Mouse (Mus musculus): ENCODE data around the gene St6galnac5. TPM values are rescaled to one million over a fixed set of nuclear protein-coding genes. Genes with fewer than 3 reads are reported as not detected.
A peak's percentile ranks its signal among the peaks of the same experiment; 100 is the strongest.

The St6galnac5 gene
- 0.09 and 0.49 TPM in 2 replicates for polyA plus RNA-seq (2015; fragmentation: Nextera tagmentation; extraction: Ambion mirVana)

DNA sequence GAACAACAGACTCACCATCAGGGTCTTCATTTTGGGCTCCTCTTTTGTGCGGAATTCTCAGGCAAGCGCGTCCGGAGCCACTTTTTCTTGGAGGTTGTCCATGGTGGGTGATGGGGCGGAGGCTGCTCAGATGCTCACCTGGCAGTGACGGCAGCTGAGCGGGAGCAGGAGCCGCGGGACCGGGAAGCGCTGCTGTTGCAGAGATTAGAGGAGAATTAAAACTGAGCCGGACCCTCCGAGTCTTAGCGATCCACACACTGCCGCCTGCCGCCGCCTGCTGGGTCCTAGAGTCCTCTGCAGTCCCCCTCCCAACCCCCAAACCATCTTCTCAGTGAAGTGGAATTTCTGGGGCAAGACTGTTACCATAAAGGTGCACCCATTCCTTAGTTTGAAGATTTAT is at the start of gene St6galnac5:
Gene St6galnac5 (minus strand): TSS at position 259 of the 400 bp plus-strand sequence.
- WGBS: 0% methylated on average over 17 of the region's 17 CpGs
- Histone ChIP-seq H3K9me3 (replicated peaks) (no peaks in the 10 kb centered on the region), H3K4me1 (replicated peaks) (peaks cover 17% of the 10 kb centered on the region), H3K9ac (no peak within 1 kb of the TSS; the same call in 1 of the 2 replicates), H3K27me3 (peaks cover 46% of the 10 kb centered on the region), H3K4me2 (peak within 1 kb of the TSS; percentile 78), H3K27ac (no peak within 1 kb of the TSS), H3K4me3 (peak within 1 kb of the TSS; percentile 39), H3K36me3 (no peaks in the 10 kb centered on the region)
- no peak for ATAC-seq (replicated peaks; ENCODE audit: insufficient number of reproducible peaks, insufficient read depth, low FRiP score, low read depth)

DNA sequence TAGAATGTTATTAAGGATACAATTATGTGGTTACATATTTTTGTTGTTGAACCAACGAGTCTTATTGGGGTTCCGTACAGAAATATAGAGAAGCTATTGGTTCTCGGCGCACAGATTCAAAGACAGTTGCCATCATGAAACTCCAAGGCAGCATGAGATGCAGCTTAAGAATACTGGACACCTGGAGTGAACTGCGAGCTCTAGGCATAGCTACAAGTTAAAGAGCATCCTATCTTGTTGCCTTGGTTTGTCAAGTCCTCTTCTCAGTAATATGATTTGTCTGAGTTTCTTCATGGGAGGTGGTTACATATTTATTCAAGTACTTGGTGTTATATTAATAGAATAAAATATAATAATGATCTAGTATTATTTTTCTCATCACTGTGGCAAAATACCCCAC is 48.7 kb upstream of the St6galnac5 start:
- no peak for ATAC-seq (replicated peaks; ENCODE audit: insufficient number of reproducible peaks, insufficient read depth, low FRiP score, low read depth)
- Histone ChIP-seq H3K27me3 (no peaks in the 10 kb centered on the region), H3K36me3 (no peaks in the 10 kb centered on the region), H3K9ac (no peak overlapping the region), H3K4me2 (no peak overlapping the region), H3K4me1 (replicated peaks) (no peaks in the 10 kb centered on the region), H3K27ac (no peak overlapping the region), H3K9me3 (replicated peaks) (no peaks in the 10 kb centered on the region), H3K4me3 (no peak overlapping the region)
- 90% methylated on average over 5 of the region's 5 CpGs for WGBS

DNA sequence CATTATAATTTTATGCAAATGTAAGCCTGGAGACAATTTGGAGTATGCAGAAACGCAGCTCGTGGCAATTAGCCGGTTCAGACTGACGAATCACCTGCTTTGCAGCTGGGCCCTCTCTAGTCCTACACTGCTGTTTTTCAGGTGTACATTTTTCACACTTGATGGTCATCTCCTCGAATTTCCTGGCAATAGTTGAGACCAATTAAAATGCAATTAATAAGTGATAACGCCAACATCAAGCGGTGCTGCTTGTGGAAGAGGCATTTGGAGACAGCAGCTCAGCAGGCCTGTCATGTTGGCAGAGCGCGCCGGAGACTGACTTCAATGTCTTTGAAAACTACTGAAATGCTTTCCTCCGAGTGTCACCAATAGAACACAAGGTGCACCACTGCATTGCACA is 42.0 kb upstream of the St6galnac5 start:
- Histone ChIP-seq H3K4me2 (no peak overlapping the region), H3K27me3 (no peaks in the 10 kb centered on the region), H3K27ac (no peak overlapping the region), H3K9ac (no peak overlapping the region), H3K4me1 (replicated peaks) (no peaks in the 10 kb centered on the region), H3K4me3 (no peak overlapping the region), H3K9me3 (replicated peaks) (no peaks in the 10 kb centered on the region), H3K36me3 (no peaks in the 10 kb centered on the region)
- 88% methylated on average over 11 of the region's 11 CpGs for whole genome bisulfite sequencing
- no peak for ATAC-seq (replicated peaks; ENCODE audit: insufficient number of reproducible peaks, insufficient read depth, low FRiP score, low read depth)

DNA sequence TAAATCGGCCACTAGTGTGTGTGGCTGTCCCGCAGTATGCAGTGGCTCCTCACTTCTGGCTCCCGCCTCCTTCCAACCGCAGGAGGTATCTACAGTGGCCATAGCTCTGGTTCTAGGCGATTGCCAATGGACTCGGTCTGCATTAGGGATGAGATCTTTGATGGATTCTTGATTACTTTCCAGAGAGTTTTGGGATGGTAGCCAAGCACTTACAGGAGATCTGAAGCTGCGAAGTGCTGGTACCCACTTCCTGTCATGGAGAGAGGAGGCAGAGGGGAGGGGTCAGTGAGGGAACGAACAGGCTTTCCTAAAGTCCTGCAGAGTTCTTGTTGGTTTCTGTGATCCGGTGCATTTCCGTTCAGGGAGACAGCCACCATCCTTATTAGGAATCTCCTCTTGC is 36.0 kb upstream of the St6galnac5 start:
- WGBS: 58% methylated on average over 10 of the region's 10 CpGs
- Histone ChIP-seq H3K4me1 (replicated peaks) (no peaks in the 10 kb centered on the region), H3K4me2 (no peak overlapping the region), H3K9me3 (replicated peaks) (no peaks in the 10 kb centered on the region), H3K27me3 (no peaks in the 10 kb centered on the region), H3K27ac (no peak overlapping the region), H3K9ac (no peak overlapping the region), H3K4me3 (no peak overlapping the region), H3K36me3 (no peaks in the 10 kb centered on the region)
- no peak for ATAC-seq (replicated peaks; ENCODE audit: insufficient number of reproducible peaks, insufficient read depth, low FRiP score, low read depth)

DNA sequence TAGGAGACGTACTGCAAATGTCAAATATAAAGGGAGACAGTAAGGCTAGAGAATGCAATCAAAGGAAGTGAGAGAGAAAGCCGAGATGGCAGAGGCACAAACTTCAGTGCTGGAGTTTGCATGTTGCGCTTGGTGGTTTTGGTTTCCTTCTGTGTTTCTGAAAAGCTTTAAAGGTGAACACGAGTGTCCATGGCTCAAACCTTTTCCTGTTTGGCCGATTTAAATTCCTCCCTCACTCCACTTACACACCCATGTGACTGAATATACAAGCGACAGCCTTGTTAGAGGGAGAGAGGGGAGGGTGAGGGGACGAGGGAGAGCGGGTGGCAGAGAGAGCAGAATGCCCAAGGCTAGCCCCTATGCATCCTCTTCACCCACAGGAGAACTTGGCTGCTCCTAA is 34.3 kb upstream of the St6galnac5 start:
- Histone ChIP-seq H3K27ac (no peak overlapping the region), H3K36me3 (no peaks in the 10 kb centered on the region), H3K4me3 (no peak overlapping the region), H3K27me3 (no peaks in the 10 kb centered on the region), H3K4me1 (replicated peaks) (no peaks in the 10 kb centered on the region), H3K9me3 (replicated peaks) (no peaks in the 10 kb centered on the region), H3K4me2 (no peak overlapping the region), H3K9ac (no peak overlapping the region)
- no peak for ATAC-seq (replicated peaks; ENCODE audit: insufficient number of reproducible peaks, insufficient read depth, low FRiP score, low read depth)
- WGBS: 54% methylated on average over 8 of the region's 8 CpGs

DNA sequence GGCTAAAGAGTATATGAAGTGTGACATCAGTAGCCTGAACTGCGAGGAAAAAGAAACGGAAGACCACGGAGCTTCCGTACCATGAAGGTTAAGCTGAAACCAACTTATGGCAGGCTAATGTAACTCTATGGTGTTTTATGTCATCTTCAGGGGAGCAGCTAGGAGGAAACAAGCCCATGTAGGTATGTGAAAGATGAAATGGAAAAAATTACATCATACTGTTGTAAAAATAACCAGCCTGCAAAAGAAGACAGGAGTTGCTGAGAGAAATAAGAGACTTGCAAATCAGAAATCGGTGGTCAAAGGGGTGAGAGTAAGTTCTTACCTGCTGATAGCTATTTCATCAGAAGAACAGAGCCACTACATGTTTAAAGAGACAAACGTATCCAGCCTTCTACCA is 24.8 kb upstream of the St6galnac5 start:
- H3K27ac ChIP-seq: no peak overlapping the region
- no peaks in the 10 kb centered on the region for H3K36me3 ChIP-seq
- H3K9me3 ChIP-seq (replicated peaks): no peaks in the 10 kb centered on the region
- no peak overlapping the region for H3K4me2 ChIP-seq
- H3K4me3 ChIP-seq: no peak overlapping the region
- no peaks in the 10 kb centered on the region for H3K4me1 ChIP-seq (replicated peaks)
- H3K9ac ChIP-seq: no peak overlapping the region
- H3K27me3 ChIP-seq: no peaks in the 10 kb centered on the region
- WGBS: 76% methylated on average over 6 of the region's 6 CpGs
- ATAC-seq (replicated peaks; ENCODE audit: insufficient number of reproducible peaks, insufficient read depth, low FRiP score, low read depth): no peak

DNA sequence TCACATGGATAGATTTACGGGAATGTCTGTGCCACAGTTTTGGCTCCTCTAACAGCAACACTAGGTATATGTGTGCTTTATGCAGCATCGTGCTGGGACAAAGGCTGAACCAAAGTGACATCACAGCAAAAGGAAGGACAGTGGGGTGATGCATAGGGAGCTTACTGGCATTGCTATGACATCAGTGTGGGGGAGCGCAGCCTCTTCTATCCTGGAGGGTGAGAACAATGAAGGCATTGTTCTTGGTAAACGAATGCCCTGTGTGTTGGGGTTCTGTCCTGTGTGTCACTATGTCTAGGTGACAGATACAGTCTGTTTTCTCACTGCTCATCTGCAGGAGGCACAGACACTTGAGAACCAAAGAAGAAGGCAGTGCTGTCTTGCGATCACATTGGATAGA is 16.9 kb upstream of the St6galnac5 start:
- WGBS: 78% methylated on average over 5 of the region's 5 CpGs
- no peaks in the 10 kb centered on the region for H3K9me3 ChIP-seq (replicated peaks)
- ATAC-seq (replicated peaks; ENCODE audit: insufficient number of reproducible peaks, insufficient read depth, low FRiP score, low read depth): no peak
- no peaks in the 10 kb centered on the region for H3K36me3 ChIP-seq
- no peak overlapping the region for H3K9ac ChIP-seq
- H3K4me1 ChIP-seq (replicated peaks): no peaks in the 10 kb centered on the region
- H3K27ac ChIP-seq: no peak overlapping the region
- no peaks in the 10 kb centered on the region for H3K27me3 ChIP-seq
- no peak overlapping the region for H3K4me3 ChIP-seq
- H3K4me2 ChIP-seq: no peak overlapping the region

DNA sequence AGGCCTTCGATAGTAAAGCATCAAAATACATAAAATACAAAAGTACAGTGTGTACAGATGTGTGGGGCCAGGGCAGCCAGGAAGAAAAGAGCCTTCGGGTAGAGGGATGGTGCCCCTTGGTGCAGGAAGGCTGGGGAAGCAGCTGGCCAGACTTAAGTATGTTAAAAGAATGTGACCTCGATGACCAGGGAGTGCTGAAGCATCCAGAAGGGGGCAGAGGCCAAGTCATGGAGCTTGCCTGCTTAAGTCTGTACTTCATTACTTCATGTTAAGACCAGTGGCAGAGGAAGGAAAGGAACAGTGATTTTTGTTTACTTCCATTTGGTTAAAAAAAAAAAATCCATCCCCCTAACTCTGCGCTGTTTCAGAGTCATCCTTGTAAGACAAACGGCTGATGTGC is 16.1 kb upstream of the St6galnac5 start:
- H3K4me2 ChIP-seq: no peak overlapping the region
- no peaks in the 10 kb centered on the region for H3K27me3 ChIP-seq
- WGBS: 42% methylated on average over 5 of the region's 5 CpGs
- H3K36me3 ChIP-seq: no peaks in the 10 kb centered on the region
- no peak overlapping the region for H3K4me3 ChIP-seq
- no peaks in the 10 kb centered on the region for H3K9me3 ChIP-seq (replicated peaks)
- H3K27ac ChIP-seq: no peak overlapping the region
- no peak for ATAC-seq (replicated peaks; ENCODE audit: insufficient number of reproducible peaks, insufficient read depth, low FRiP score, low read depth)
- H3K4me1 ChIP-seq (replicated peaks): no peaks in the 10 kb centered on the region
- no peak overlapping the region for H3K9ac ChIP-seq

DNA sequence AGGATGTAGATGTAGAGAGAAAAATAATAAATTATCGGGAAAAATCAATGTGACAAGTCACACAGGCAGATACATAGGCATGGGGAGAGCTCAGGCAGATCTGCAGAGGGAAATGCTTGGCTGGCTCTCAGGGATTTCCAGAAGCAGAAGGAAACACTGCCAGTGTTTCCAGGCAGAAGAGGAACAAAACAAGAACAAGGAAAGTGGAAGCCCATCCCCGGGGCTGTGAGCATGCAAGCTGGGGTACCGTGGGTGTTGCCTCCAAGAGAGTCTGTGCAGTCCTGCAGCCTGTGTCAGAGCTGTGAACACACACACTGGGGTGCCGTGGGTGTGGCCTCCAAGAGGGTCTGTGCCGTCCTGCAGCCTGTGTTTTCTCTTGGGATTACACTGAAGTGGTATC is 11.6 kb upstream of the St6galnac5 start:
- Histone ChIP-seq H3K36me3 (no peaks in the 10 kb centered on the region), H3K9me3 (replicated peaks) (no peaks in the 10 kb centered on the region), H3K9ac (no peak overlapping the region), H3K4me1 (replicated peaks) (no peaks in the 10 kb centered on the region), H3K27ac (no peak overlapping the region), H3K27me3 (no peaks in the 10 kb centered on the region), H3K4me3 (no peak overlapping the region), H3K4me2 (no peak overlapping the region)
- ATAC-seq (replicated peaks; ENCODE audit: insufficient number of reproducible peaks, insufficient read depth, low FRiP score, low read depth): no peak
- WGBS: 53% methylated on average over 5 of the region's 5 CpGs

DNA sequence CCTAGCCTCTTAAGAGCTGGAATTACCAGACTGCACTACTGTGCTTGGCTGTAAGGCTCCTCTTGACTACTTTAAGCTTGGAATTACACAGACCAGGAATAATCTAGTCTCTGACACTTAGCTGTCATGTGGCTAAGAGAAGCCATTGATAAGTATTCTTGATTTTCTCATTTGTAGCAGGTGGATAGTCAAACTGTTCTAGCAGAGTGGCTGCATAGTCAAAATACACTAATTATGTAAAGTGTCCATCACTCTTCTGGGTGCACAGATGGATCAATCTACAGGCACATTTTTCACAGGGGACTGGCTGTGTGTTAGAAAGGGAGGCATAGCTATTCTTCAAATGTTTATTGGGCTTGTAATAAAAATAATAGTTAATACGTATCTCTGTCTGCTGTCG is 8.7 kb upstream of the St6galnac5 start:
- Histone ChIP-seq H3K27ac (no peak overlapping the region), H3K9me3 (replicated peaks) (no peaks in the 10 kb centered on the region), H3K4me1 (replicated peaks) (no peaks in the 10 kb centered on the region), H3K9ac (no peak overlapping the region), H3K4me2 (no peak overlapping the region), H3K36me3 (no peaks in the 10 kb centered on the region), H3K4me3 (no peak overlapping the region), H3K27me3 (no peaks in the 10 kb centered on the region)
- ATAC-seq (replicated peaks; ENCODE audit: insufficient number of reproducible peaks, insufficient read depth, low FRiP score, low read depth): no peak
- WGBS: 71% methylated on average over 2 of the region's 2 CpGs

DNA sequence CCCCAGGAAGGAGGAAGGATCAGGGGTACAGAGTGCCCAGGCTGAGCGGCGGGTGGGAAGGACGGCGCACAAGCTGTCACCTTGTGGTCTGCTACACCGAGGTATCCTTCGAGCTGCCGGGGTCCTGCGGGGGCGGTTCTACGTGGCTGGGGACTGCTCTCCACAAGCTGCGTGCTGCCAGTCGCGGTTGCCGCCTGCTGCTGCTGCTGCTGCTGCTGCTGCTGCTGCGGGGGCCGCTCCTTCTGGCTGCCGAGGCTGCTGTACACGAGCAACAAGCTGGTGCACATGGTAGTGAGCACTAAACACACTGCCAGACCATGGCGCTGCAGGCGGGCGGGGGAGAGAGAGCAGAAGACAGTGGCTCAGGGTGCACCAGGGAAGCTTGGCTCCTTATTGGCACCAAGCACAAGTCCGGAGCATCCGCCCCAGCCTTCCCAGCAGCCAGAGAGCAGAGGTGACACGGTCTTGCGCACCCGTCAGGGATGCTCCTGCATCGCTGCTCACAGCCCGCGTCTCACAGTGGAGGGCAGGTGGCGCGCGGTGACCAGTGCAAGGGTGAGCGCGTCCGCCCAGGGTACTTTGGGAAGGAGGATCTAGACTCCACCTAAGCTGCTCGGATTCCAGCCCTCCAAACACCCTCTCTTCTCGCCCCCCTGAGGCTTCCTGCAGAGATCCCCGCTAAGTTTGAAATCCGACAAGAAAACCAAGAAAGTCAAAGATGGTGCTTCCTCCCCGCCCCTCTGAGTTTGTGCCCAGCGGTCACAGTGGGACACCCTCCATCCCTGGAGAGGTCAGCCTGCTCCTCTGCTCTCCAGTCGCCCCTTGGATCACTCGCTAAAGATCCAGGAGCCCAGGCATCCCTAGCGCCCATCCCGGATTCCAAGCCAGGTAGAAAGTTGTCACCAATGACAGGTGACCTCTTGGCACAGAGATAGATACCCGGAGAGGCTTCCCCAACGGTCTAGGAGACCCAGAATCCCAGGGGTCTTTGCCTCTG is 770 bp downstream of the St6galnac5 start:
- no peak overlapping the region for H3K27ac ChIP-seq
- peaks cover 46% of the 10 kb centered on the region for H3K27me3 ChIP-seq
- H3K4me1 ChIP-seq (replicated peaks): peaks cover 17% of the 10 kb centered on the region
- no peaks in the 10 kb centered on the region for H3K36me3 ChIP-seq
- no peak overlapping the region; the same call in 1 of the 2 replicates for H3K9ac ChIP-seq
- peak overlapping the region; percentile 39 for H3K4me3 ChIP-seq
- H3K9me3 ChIP-seq (replicated peaks): no peaks in the 10 kb centered on the region
- peak overlapping the region; percentile 78 for H3K4me2 ChIP-seq
- under 1% methylated on average over 47 of the region's 47 CpGs for WGBS
- no peak for ATAC-seq (replicated peaks; ENCODE audit: insufficient number of reproducible peaks, insufficient read depth, low FRiP score, low read depth)

DNA sequence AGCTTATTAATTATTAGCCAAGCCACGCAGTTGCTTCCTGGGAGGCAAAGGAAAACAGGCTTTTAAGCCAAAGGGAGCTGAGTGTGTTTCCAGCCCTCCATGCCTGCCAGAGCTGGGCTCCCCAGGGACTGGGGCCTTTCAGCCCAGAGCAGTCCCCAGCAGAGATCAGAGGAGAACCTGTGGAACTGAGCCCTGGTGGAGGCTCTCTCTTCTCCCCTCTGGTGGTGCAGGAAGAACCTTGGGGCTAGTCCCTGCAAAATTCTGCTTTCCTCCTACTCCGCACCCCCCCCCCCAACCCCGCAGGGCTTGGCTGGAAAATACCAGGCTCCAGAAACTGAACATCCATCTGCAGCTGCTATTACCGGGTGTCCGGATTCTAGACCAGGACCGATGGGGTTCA is 1.6 kb downstream of the St6galnac5 start:
- Histone ChIP-seq H3K27me3 (peaks cover 46% of the 10 kb centered on the region), H3K4me3 (peak overlapping the region; percentile 39; the same call in 1 of the 2 replicates)

More for the DNA sequence above, 1.6 kb downstream of the St6galnac5 start:
- Histone ChIP-seq H3K4me2 (peak overlapping the region; percentile 78), H3K4me1 (replicated peaks) (peaks cover 17% of the 10 kb centered on the region), H3K36me3 (no peaks in the 10 kb centered on the region), H3K9me3 (replicated peaks) (no peaks in the 10 kb centered on the region), H3K27ac (no peak overlapping the region), H3K9ac (no peak overlapping the region)
- no peak; the same call in 1 of the 2 replicates for ATAC-seq (replicated peaks; ENCODE audit: insufficient number of reproducible peaks, insufficient read depth, low FRiP score, low read depth)
- WGBS: 14% methylated on average over 6 of the region's 6 CpGs
